Mouse (Mus musculus): Measurements from ENCODE around the gene Ogg1. TPM values are rescaled to one million over a fixed set of nuclear protein-coding genes. Genes with fewer than 3 reads are reported as not detected.

Ogg1 gene
- polyA plus RNA-seq, 1 experiment, result 13.0 TPM

GRCm38 (mm10) chr6:113286316-113286715, 40.5 kb upstream of the Ogg1 start:
- Histone ChIP-seq H3K36me3 (ENCODE audit: control insufficient read depth, insufficient read depth, low read length) (no peaks in the 10 kb centered on the region), H3K27ac (ENCODE audit: insufficient read depth, low read length) (no peak overlapping the region), H3K4me3 (ENCODE audit: extremely low read depth, insufficient read depth, insufficient read length) (no peak overlapping the region), H3K4me1 (ENCODE audit: control insufficient read depth, insufficient read depth, insufficient read length) (peaks cover 3% of the 10 kb centered on the region; the same call in 1 of the 2 replicates), H3K27me3 (ENCODE audit: control insufficient read depth, insufficient read depth, low read length) (peaks cover 6% of the 10 kb centered on the region)
- 75% methylated on average over 1 of the region's 1 CpGs for WGBS
- no peak for DNase-seq (ENCODE audit: low read depth in 1 of 2, low spot score in 2 of 2)
- TF ChIP-seq POLR2A (IDR thresholded peaks at IDR 0.05; ENCODE audit: low read depth, low read length), result no peak
- TF ChIP-seq CTCF (IDR thresholded peaks at IDR 0.05; ENCODE audit: extremely low read depth, insufficient read depth, insufficient read length, insufficient replicate concordance), result no peak

DNA sequence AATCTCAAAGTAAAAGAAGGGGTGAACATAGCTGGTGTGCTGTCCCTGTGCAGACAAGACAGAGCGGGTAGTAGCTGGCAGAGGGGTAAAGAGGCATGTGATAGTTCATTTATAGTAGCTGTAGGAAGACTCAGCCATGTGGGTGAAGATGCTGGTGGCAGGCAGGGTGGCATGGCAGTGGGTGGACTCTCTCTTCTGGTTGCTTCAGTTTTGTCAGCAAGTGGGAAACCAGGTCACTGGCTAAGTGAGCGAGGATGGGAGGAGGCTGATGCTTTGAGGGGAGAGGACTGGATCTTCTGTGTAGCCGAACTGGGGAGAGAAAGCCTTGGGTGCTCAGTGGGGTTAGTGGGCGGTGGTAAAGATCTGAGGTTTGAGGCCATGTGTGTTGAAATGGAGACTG, 39.5 kb upstream of the Ogg1 start:
- Histone ChIP-seq H3K27ac (ENCODE audit: insufficient read depth, low read length) (no peak overlapping the region), H3K27me3 (ENCODE audit: control insufficient read depth, insufficient read depth, low read length) (peaks cover 4% of the 10 kb centered on the region; the same call in 1 of the 2 replicates)
- WGBS, result 80% methylated on average over 4 of the region's 4 CpGs

GRCm38 (mm10) chr6:113289346-113289745, 37.4 kb upstream of the Ogg1 start:
- DNase-seq (ENCODE audit: low read depth in 1 of 2, low spot score in 2 of 2), result no peak
- Histone ChIP-seq H3K27me3 (ENCODE audit: control insufficient read depth, insufficient read depth, low read length) (no peaks in the 10 kb centered on the region), H3K4me3 (ENCODE audit: extremely low read depth, insufficient read depth, insufficient read length) (no peak overlapping the region), H3K4me1 (ENCODE audit: control insufficient read depth, insufficient read depth, insufficient read length) (no peaks in the 10 kb centered on the region; the same call in 1 of the 2 replicates), H3K27ac (ENCODE audit: insufficient read depth, low read length) (no peak overlapping the region), H3K36me3 (ENCODE audit: control insufficient read depth, insufficient read depth, low read length) (no peaks in the 10 kb centered on the region)
- 82% methylated on average over 15 of the region's 15 CpGs for WGBS
- TF ChIP-seq POLR2A (IDR thresholded peaks at IDR 0.05; ENCODE audit: low read depth, low read length) (no peak), CTCF (IDR thresholded peaks at IDR 0.05; ENCODE audit: extremely low read depth, insufficient read depth, insufficient read length, insufficient replicate concordance) (no peak)

More for the DNA sequence above, 39.5 kb upstream of the Ogg1 start:
- DNase-seq (ENCODE audit: low read depth in 1 of 2, low spot score in 2 of 2), result no peak
- Histone ChIP-seq H3K36me3 (ENCODE audit: control insufficient read depth, insufficient read depth, low read length) (no peaks in the 10 kb centered on the region), H3K4me3 (ENCODE audit: extremely low read depth, insufficient read depth, insufficient read length) (no peak overlapping the region), H3K4me1 (ENCODE audit: control insufficient read depth, insufficient read depth, insufficient read length) (peaks cover 1% of the 10 kb centered on the region; the same call in 1 of the 2 replicates)
- TF ChIP-seq POLR2A (IDR thresholded peaks at IDR 0.05; ENCODE audit: low read depth, low read length) (no peak), CTCF (IDR thresholded peaks at IDR 0.05; ENCODE audit: extremely low read depth, insufficient read depth, insufficient read length, insufficient replicate concordance) (no peak)

DNA sequence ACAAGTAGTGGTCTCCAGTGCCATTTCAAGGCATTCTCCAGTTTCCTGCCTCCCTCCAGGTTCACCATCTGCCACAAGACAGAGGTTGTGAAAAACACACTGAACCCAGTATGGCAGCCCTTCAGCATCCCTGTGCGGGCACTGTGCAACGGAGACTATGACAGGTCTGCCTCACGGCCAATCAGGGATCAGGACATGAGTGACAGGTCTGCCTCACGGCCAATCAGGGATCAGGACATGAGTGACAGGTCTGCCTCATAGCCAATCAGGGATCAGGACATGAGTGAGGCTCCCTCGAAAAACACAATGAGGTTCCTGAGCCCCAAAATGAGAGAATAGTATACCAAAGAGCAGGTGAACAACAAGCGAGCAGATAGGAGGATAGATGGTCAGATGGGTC, 36.4 kb upstream of the Ogg1 start:
- no peak overlapping the region for H3K27ac ChIP-seq (ENCODE audit: insufficient read depth, low read length)
- no peak for TF ChIP-seq CTCF (IDR thresholded peaks at IDR 0.05; ENCODE audit: extremely low read depth, insufficient read depth, insufficient read length, insufficient replicate concordance)
- no peak for TF ChIP-seq POLR2A (IDR thresholded peaks at IDR 0.05; ENCODE audit: low read depth, low read length)
- no peaks in the 10 kb centered on the region for H3K27me3 ChIP-seq (ENCODE audit: control insufficient read depth, insufficient read depth, low read length)
- H3K4me3 ChIP-seq (ENCODE audit: extremely low read depth, insufficient read depth, insufficient read length), result no peak overlapping the region
- no peaks in the 10 kb centered on the region for H3K4me1 ChIP-seq (ENCODE audit: control insufficient read depth, insufficient read depth, insufficient read length)
- DNase-seq (ENCODE audit: low read depth in 1 of 2, low spot score in 2 of 2), result no peak
- no peaks in the 10 kb centered on the region for H3K36me3 ChIP-seq (ENCODE audit: control insufficient read depth, insufficient read depth, low read length)
- WGBS, result 78% methylated on average over 6 of the region's 6 CpGs

- DNase-seq (ENCODE audit: low read depth in 1 of 2, low spot score in 2 of 2), result no peak
- TF ChIP-seq POLR2A (IDR thresholded peaks at IDR 0.05; ENCODE audit: low read depth, low read length) (no peak), CTCF (IDR thresholded peaks at IDR 0.05; ENCODE audit: extremely low read depth, insufficient read depth, insufficient read length, insufficient replicate concordance) (no peak)
- no peaks in the 10 kb centered on the region for H3K27me3 ChIP-seq (ENCODE audit: control insufficient read depth, insufficient read depth, low read length)
- WGBS, result 73% methylated on average over 5 of the region's 5 CpGs
- H3K27ac ChIP-seq (ENCODE audit: insufficient read depth, low read length), result no peak overlapping the region
- H3K4me1 ChIP-seq (ENCODE audit: control insufficient read depth, insufficient read depth, insufficient read length), result no peaks in the 10 kb centered on the region
- H3K36me3 ChIP-seq (ENCODE audit: control insufficient read depth, insufficient read depth, low read length), result no peaks in the 10 kb centered on the region
- no peak overlapping the region for H3K4me3 ChIP-seq (ENCODE audit: extremely low read depth, insufficient read depth, insufficient read length)
Measured at GRCm38 (mm10) chr6:113292938-113293337, 33.8 kb upstream of the Ogg1 start.

DNA sequence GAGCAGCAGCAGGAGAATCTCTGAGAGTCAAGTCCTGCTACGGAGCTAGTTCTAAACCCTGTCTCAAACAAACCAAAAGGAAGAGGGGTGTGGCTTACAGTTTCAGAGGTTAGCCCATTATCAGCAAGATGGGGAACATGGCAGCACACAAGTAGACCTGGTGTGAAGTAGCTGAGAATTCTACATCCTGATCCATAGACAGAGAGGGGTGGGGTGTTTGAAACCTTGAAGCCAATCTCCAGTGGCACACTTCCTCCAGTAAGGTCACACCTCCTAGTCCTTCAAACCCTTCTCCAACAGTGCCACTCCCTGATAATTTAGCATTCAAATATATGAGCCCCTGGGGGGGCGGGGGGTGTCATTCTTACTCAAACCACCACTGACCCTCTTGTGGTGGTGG, 30.7 kb upstream of the Ogg1 start:
- Histone ChIP-seq H3K36me3 (ENCODE audit: control insufficient read depth, insufficient read depth, low read length) (no peaks in the 10 kb centered on the region), H3K27me3 (ENCODE audit: control insufficient read depth, insufficient read depth, low read length) (no peaks in the 10 kb centered on the region), H3K4me1 (ENCODE audit: control insufficient read depth, insufficient read depth, insufficient read length) (no peaks in the 10 kb centered on the region), H3K4me3 (ENCODE audit: extremely low read depth, insufficient read depth, insufficient read length) (no peak overlapping the region), H3K27ac (ENCODE audit: insufficient read depth, low read length) (no peak overlapping the region)
- TF ChIP-seq CTCF (IDR thresholded peaks at IDR 0.05; ENCODE audit: extremely low read depth, insufficient read depth, insufficient read length, insufficient replicate concordance) (no peak), POLR2A (IDR thresholded peaks at IDR 0.05; ENCODE audit: low read depth, low read length) (no peak)
- WGBS, result 91% methylated on average over 2 of the region's 2 CpGs
- no peak for DNase-seq (ENCODE audit: low read depth in 1 of 2, low spot score in 2 of 2)

DNA sequence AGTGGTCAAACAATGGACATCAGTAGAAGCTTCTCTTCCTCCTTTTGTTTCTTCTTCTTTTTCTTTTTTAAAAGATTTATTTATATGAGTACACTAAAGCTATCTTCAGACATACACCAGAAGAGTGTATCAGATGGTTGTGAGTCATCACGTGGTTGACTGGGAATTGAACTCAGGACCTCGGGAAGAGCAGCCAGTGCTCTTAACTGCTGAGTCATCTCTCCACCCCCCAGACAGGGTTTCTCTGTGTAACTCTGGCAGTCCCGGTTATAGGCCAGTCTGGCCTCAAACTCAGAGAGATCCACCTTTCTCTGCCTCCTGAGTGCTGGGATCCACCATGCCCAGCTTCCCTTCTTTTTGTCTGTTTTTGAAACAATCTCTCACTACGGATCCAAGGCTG, 30.1 kb upstream of the Ogg1 start:
- TF ChIP-seq CTCF (IDR thresholded peaks at IDR 0.05; ENCODE audit: extremely low read depth, insufficient read depth, insufficient read length, insufficient replicate concordance), result no peak
- no peak for TF ChIP-seq POLR2A (IDR thresholded peaks at IDR 0.05; ENCODE audit: low read depth, low read length)
- Histone ChIP-seq H3K4me3 (ENCODE audit: extremely low read depth, insufficient read depth, insufficient read length) (no peak overlapping the region), H3K27me3 (ENCODE audit: control insufficient read depth, insufficient read depth, low read length) (no peaks in the 10 kb centered on the region), H3K27ac (ENCODE audit: insufficient read depth, low read length) (no peak overlapping the region), H3K36me3 (ENCODE audit: control insufficient read depth, insufficient read depth, low read length) (no peaks in the 10 kb centered on the region), H3K4me1 (ENCODE audit: control insufficient read depth, insufficient read depth, insufficient read length) (no peaks in the 10 kb centered on the region)
- 59% methylated on average over 4 of the region's 4 CpGs for WGBS
- no peak for DNase-seq (ENCODE audit: low read depth in 1 of 2, low spot score in 2 of 2)

Data from spleen, adult 2 months (tissue).